Mouse (Mus musculus) bone marrow, adult 2 months (tissue): ENCODE data around the gene Panx1. TPM values are rescaled to one million over a fixed set of nuclear protein-coding genes. Genes with fewer than 3 reads are reported as not detected.
A peak's percentile ranks its signal among the peaks of the same experiment; 100 is the strongest.

Experiments
- H3K27ac ChIP-seq: fragments of 200-500 bp; 2 replicates; pipeline ENCODE4 v1.5.1; 2012; ENCODE audit warnings: low read depth, mild to moderate bottlenecking, control low read depth, inconsistent platforms, low read length; ENCODE audit not compliant: control insufficient read depth, poor library complexity, insufficient read depth
- H3K4me1 ChIP-seq: fragments of 200-500 bp; 2 replicates; pipeline ENCODE4 v1.6.1; 2011; ENCODE audit warnings: low read length; ENCODE audit not compliant: control insufficient read depth, insufficient read depth
- H3K4me3 ChIP-seq: fragments of 200-500 bp; replicated peaks from 2 replicates; pipeline ENCODE3; 2011; ENCODE audit warnings: mild to moderate bottlenecking, low read depth, low read length, control low read depth; ENCODE audit not compliant: control insufficient read depth
- CTCF ChIP-seq: fragments of 200-500 bp; IDR thresholded peaks from 2 replicates; pipeline ENCODE4 v1.5.1; 2011; ENCODE audit warnings: low read length, control low read depth; ENCODE audit not compliant: control insufficient read depth, insufficient read depth
- POLR2A ChIP-seq: fragments of 200-500 bp; IDR thresholded peaks from 2 replicates; pipeline ENCODE4 v1.6.1; 2011; ENCODE audit warnings: low read depth, mild to moderate bottlenecking, control low read depth, low read length, borderline replicate concordance; ENCODE audit not compliant: control insufficient read depth
- whole genome bisulfite sequencing: fragments of 180-500 bp; shearing (Covaris S2); methylation state at CpG from one replicate; pipeline ENCODE4 v1.1.7; 2018; 5-methylcytosine and 5-hydroxymethylcytosine counted together
- polyA plus RNA-seq: library from polyadenylated mRNA; stranded (reverse); fragments of >200 nt; gene quantifications from 2 replicates; pipeline ENCODE4 v1.2.4, GENCODE M21; 2011; ENCODE audit warnings: low replicate concordance; ENCODE audit not compliant: missing spikeins, insufficient read depth, insufficient read length

The Panx1 gene
- polyA plus RNA-seq, 1 experiment = 11.4 TPM

DNA sequence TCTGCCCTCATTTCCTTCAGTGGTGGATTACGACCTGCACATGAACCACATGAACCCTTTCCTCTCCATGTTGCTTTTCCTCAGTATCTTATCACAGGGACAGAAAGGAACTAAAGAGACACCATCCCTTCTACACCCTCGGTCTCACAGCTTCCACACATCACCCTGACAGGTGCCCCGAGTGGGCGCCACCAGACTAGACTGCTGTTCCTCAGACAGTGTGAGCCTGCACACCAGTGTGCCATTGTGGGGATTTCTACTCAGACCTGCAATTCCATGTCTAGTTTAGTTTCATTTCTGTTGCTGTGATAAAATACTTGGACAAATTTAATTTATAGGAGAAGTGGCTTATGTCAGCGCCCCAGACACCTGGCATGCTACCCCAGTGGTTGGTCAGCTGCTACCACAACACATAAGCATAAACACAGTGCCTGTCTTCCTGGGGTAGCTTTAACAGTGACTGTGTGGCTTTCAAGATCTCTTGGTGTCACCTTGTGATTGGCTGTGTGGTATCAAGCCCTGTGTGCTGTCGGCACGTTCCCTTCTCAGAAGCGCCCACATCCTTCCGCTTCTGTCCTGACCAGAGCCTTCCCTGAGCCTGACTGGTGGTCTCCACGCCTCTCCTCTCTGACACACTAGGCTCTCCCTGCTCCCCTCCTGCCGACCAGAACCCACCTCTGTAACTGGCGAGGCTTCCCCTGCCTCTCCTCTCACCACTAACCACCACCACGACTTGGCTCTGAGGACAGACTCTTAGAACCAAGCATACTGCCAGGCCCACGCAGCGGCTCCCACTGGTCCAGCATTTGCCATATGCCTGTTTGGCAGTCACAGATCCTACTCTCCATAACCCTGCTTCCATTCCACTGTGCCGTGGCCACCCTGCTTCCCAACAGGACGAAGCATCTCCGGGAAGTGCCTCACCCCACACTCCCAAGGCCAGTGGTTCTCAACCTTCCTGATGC lies 27.2 kb downstream of the Panx1 start:
- peak overlapping the region; percentile 67 for H3K27ac ChIP-seq
- 13% methylated on average over 18 of the region's 18 CpGs for WGBS
- peaks cover 7% of the 10 kb centered on the region for H3K4me1 ChIP-seq
- TF ChIP-seq CTCF (no peak), POLR2A (no peak)
- H3K4me3 ChIP-seq = no peak overlapping the region

DNA sequence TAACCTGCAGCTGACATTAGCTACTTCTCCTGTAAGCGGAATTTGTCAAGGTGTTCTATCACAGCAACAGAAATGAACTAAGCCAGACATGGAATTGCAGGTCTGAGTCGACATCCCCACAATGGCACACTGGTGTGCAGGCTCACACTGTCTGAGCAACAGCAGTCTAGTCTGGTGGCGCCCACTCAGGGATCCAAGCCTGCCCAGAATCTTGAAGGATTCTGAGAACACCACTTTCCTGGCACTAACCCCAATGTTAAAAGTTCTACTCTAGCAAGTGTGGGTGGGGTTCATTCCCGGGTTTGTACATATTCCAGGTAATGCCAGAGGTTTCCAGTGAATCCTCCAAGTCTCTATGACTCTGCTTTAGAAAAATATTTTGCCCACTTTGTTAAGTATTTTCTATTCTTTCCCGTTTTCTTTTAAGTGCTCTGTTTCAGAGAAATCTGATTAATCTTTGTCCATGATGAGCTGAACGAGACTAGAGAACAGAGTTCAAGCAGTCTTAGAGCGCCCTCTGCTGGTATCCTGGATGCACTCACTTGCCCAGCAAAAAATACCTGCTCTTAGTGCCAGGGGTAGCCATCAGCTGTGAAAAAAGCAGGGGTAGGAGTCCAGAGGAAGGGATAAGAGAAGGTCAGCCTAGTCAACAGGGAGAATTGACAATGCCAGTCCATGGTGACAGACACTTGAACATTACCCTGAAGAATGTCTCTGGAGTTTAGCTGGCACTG lies 29.9 kb downstream of the Panx1 start:
- Histone ChIP-seq H3K4me1 (peaks cover 7% of the 10 kb centered on the region), H3K4me3 (no peak overlapping the region), H3K27ac (no peak overlapping the region)
- WGBS = 55% methylated on average over 7 of the region's 7 CpGs
- TF ChIP-seq POLR2A = no peak
- peak; percentile 82 for TF ChIP-seq CTCF

DNA sequence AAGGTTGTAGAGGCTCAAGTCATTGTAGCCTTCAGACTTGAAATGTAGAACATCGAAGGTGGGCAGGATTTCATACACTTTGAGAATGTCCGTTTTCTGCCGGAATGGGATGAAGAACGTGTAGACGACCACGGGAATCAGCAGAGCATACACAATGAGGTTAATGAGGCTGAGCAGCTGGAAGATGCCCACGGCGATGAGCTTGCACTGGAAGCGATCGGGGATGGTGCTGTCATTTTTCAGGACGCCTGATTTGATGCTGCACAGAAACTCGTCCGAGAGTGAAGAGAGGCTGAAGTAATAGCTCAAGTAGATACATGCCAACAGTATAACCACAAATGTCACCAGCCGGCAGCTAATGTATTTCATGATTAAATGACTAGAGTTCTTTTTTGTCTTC lies 37.7 kb downstream of the Panx1 start:
- Histone ChIP-seq H3K27ac (no peak overlapping the region), H3K4me1 (no peaks in the 10 kb centered on the region; the same call in 1 of the 2 replicates), H3K4me3 (no peak overlapping the region)
- TF ChIP-seq CTCF = no peak
- no peak for TF ChIP-seq POLR2A
- 90% methylated on average over 14 of the region's 14 CpGs for WGBS

DNA sequence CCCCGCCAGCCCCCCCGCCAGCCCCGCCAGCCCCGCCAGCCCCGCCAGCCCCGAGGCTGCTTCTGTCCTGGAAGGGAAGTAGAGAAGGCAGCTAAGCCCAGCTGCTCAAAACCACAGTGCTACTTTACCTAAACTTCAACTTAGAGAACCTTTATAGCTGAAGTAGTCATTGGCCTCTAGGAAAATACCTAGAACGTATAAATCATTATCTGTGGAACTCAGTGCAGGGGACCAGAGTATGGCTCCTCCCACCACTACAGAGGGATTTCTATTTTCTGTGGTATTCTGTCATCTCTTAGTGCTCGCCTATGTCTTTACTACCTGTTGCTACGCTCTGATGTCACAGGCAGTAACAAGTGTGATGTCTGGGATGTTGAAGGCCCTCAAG lies 41.0 kb downstream of the Panx1 start:
- Histone ChIP-seq H3K4me1 (no peaks in the 10 kb centered on the region; the same call in 1 of the 2 replicates), H3K27ac (no peak overlapping the region), H3K4me3 (no peak overlapping the region)
- TF ChIP-seq POLR2A (no peak), CTCF (no peak)
- WGBS = 67% methylated on average over 7 of the region's 9 CpGs

DNA sequence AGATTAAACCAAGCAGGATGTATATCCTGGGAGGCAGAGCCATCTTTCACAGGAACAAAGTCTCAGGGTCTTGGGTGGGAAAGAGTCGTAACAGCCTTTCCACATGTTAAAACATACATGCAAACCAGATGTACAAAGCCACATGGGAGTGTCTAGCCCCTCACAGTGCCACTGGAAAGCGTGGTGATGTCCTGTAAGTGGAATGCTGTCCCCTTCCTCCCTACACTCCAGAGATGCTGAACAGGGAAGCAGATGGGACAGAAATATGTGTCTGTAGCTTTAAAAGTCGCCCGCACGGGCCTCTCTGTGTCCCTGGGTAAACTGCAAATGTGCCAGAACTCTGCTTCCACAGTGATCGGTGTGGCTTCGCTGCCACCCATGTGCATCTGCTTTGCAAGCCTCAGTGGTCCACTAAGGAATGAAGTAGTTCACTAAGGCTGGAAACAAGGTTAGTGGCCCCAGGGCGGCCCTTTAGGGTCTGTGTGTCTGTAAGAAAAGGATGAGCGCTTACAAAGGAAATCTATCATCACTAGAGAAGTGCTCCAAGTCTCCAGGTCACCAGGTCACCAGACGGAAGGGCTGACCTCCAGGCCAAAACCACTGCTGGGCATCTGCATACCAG lies 41.5 kb downstream of the Panx1 start:
- WGBS = 79% methylated on average over 10 of the region's 10 CpGs
- Histone ChIP-seq H3K4me3 (no peak overlapping the region), H3K27ac (no peak overlapping the region), H3K4me1 (no peaks in the 10 kb centered on the region; the same call in 1 of the 2 replicates)
- no peak for TF ChIP-seq CTCF
- no peak for TF ChIP-seq POLR2A

DNA sequence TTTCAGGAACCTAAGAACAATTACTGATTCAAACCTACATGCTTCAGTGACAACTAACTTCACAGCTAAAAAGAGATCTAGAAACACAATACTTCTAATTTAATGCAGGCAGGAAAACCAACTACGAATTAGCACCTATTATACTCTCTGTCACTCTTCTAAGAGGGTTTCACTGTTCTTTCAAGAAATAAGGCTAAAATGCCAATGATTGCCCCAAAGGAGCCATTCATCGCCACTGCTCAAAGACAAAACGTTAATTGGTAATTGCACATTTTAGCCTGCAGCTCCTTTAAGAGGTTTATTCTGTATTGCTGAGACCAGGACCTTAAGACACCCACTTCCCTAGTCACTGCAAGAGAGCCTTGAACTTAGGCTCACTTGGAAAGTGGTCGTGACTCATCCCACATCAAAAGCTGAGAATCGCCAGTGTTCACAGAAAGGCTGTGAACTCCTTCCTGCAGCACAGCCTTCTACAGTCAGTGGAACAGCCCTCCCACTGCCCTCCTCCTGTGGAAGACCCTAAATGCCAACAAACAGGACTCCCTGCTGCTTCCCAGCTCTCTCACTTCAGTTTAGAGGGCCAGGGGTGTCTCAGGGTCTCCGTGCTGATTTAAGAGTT lies 42.2 kb downstream of the Panx1 start:
- Histone ChIP-seq H3K27ac (no peak overlapping the region), H3K4me3 (no peak overlapping the region), H3K4me1 (no peaks in the 10 kb centered on the region; the same call in 1 of the 2 replicates)
- TF ChIP-seq POLR2A (no peak), CTCF (no peak)
- 72% methylated on average over 6 of the region's 6 CpGs for WGBS

DNA sequence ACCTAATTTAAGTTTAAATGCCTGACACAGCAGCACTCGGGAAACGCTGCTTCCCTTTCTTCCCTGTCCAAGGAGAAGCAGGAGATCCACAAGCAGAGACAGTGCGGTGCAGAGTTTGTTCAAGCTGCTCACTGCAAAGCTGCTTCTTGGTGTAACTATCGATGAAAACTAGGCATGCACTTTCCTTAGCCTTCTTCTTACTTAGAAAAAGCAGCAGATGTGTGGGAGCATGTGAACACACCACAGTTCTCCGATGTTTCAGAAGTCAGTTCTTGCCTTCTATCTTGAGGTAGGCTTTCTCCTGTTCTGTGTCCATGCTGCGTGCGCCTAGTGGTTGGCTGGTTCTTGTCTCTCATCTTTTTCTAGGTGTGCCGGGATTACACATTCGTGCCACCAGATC lies 46.5 kb downstream of the Panx1 start:
- Histone ChIP-seq H3K4me3 (no peak overlapping the region), H3K27ac (no peak overlapping the region), H3K4me1 (no peaks in the 10 kb centered on the region; the same call in 1 of the 2 replicates)
- 75% methylated on average over 9 of the region's 9 CpGs for WGBS
- TF ChIP-seq CTCF (no peak), POLR2A (no peak)
